Mouse (Mus musculus) kidney, embryonic 15.5 days (tissue): ENCODE measurements around the gene Nrip2. TPM values are rescaled to one million over a fixed set of nuclear protein-coding genes. Genes with fewer than 3 reads are reported as not detected.
A peak's percentile ranks its signal among the peaks of the same experiment; 100 is the strongest.

ENCODE experiments used
- ATAC-seq: fragments of 200-750 bp; cut with Nextera tagmentation; replicated peaks from 2 replicates; pipeline ENCODE4 v1.8.0; 2017; ENCODE audit warnings: moderate TSS enrichment; ENCODE audit not compliant: low FRiP score
- H3K27ac ChIP-seq: fragments of 300-500 bp; sonication (generic); 2 replicates; pipeline ENCODE4 v1.5.1; 2015; ENCODE audit warnings: mild to moderate bottlenecking, inconsistent platforms
- H3K27me3 ChIP-seq: fragments of 300-500 bp; sonication (generic); 2 replicates; pipeline ENCODE4 v1.6.1; 2015; ENCODE audit warnings: inconsistent platforms
- H3K36me3 ChIP-seq: fragments of 300-500 bp; sonication (generic); 2 replicates; pipeline ENCODE4 v1.6.1; 2015; ENCODE audit warnings: inconsistent platforms
- H3K4me1 ChIP-seq: fragments of 300-500 bp; sonication (generic); 2 replicates; pipeline ENCODE4 v1.6.1; 2015; ENCODE audit warnings: inconsistent platforms
- H3K4me2 ChIP-seq: fragments of 300-500 bp; sonication (generic); 2 replicates; pipeline ENCODE4 v1.6.1; 2015; ENCODE audit warnings: moderate library complexity, mild to moderate bottlenecking, inconsistent platforms
- H3K4me3 ChIP-seq: fragments of 300-500 bp; sonication (generic); replicated peaks from 2 replicates; pipeline ENCODE4 v1.5.1; 2015; ENCODE audit warnings: mild to moderate bottlenecking, inconsistent platforms
- H3K9ac ChIP-seq: fragments of 300-500 bp; sonication (generic); 2 replicates; pipeline ENCODE4 v1.6.1; 2015; ENCODE audit warnings: mild to moderate bottlenecking, inconsistent platforms
- H3K9me3 ChIP-seq: fragments of 300-500 bp; sonication (generic); replicated peaks from 2 replicates; pipeline ENCODE4 v1.6.1; 2016; ENCODE audit warnings: inconsistent platforms
- WGBS: fragments of 180-500 bp; shearing (Covaris S2); methylation state at CpG from one replicate; pipeline ENCODE4 v1.1.7; 2015; ENCODE audit warnings: mixed read lengths; 5-methylcytosine and 5-hydroxymethylcytosine counted together
- polyA plus RNA-seq: library from polyadenylated mRNA; unstranded; fragments of >200 nt; fragmentation: Nextera tagmentation; extraction: Ambion mirVana; gene quantifications from 2 replicates; pipeline ENCODE4 v1.2.1, GENCODE M21; 2015

The Nrip2 gene
- polyA plus RNA-seq, 1 experiment from 2014 or later: 20.1 TPM

- WGBS: 91% methylated on average over 2 of the region's 2 CpGs
- ATAC-seq: no peak
Measured at GRCm38 (mm10) chr6:128429300-128429699, 30.2 kb downstream of the Nrip2 start.

GRCm38 (mm10) chr6:128429826-128430225 is 30.7 kb downstream of the Nrip2 start:
- no peak for ATAC-seq
- WGBS: 91% methylated on average over 6 of the region's 6 CpGs

More at GRCm38 (mm10) chr6:128429300-128429699, 30.2 kb downstream of the Nrip2 start:
- Histone ChIP-seq H3K36me3 (peaks cover 68% of the 10 kb centered on the region), H3K9ac (no peak overlapping the region), H3K27me3 (no peaks in the 10 kb centered on the region), H3K4me3 (no peak overlapping the region), H3K4me2 (no peak overlapping the region), H3K9me3 (no peaks in the 10 kb centered on the region), H3K27ac (no peak overlapping the region), H3K4me1 (peaks cover 2% of the 10 kb centered on the region; the same call in 1 of the 2 replicates)

GRCm38 (mm10) chr6:128432356-128432915 is 33.3 kb downstream of the Nrip2 start:
- Histone ChIP-seq H3K4me1 (peaks cover 20% of the 10 kb centered on the region), H3K4me3 (no peak overlapping the region), H3K4me2 (no peak overlapping the region), H3K36me3 (peaks cover 91% of the 10 kb centered on the region), H3K9ac (no peak overlapping the region), H3K27ac (no peak overlapping the region), H3K27me3 (no peaks in the 10 kb centered on the region), H3K9me3 (no peaks in the 10 kb centered on the region)
- no peak for ATAC-seq
- 88% methylated on average over 13 of the region's 13 CpGs for WGBS

More at GRCm38 (mm10) chr6:128429826-128430225, 30.7 kb downstream of the Nrip2 start:
- Histone ChIP-seq H3K27ac (no peak overlapping the region), H3K4me2 (no peak overlapping the region), H3K9me3 (no peaks in the 10 kb centered on the region), H3K4me3 (no peak overlapping the region), H3K36me3 (peaks cover 73% of the 10 kb centered on the region), H3K27me3 (no peaks in the 10 kb centered on the region), H3K4me1 (peaks cover 2% of the 10 kb centered on the region; the same call in 1 of the 2 replicates), H3K9ac (no peak overlapping the region)

GRCm38 (mm10) chr6:128433566-128433965 is 34.5 kb downstream of the Nrip2 start:
- no peak for ATAC-seq
- Histone ChIP-seq H3K27me3 (no peaks in the 10 kb centered on the region), H3K4me3 (no peak overlapping the region), H3K36me3 (peaks cover 79% of the 10 kb centered on the region), H3K4me1 (peaks cover 20% of the 10 kb centered on the region), H3K4me2 (no peak overlapping the region), H3K9ac (no peak overlapping the region), H3K27ac (no peak overlapping the region), H3K9me3 (no peaks in the 10 kb centered on the region)
- 94% methylated on average over 13 of the region's 13 CpGs for WGBS

- no peak for ATAC-seq
Measured at GRCm38 (mm10) chr6:128435474-128435873, 36.4 kb downstream of the Nrip2 start.

GRCm38 (mm10) chr6:128436356-128437005 is 37.4 kb downstream of the Nrip2 start:
- no peak overlapping the region for H3K27ac ChIP-seq
- H3K36me3 ChIP-seq: peaks cover 51% of the 10 kb centered on the region
- H3K4me3 ChIP-seq: peak overlapping the region; percentile 61
- H3K27me3 ChIP-seq: no peaks in the 10 kb centered on the region
- H3K9ac ChIP-seq: peak overlapping the region; percentile 92
- 83% methylated on average over 8 of the region's 8 CpGs for WGBS
- peak overlapping the region; percentile 70 for H3K4me2 ChIP-seq
- H3K4me1 ChIP-seq: peaks cover 32% of the 10 kb centered on the region
- no peak for ATAC-seq
- H3K9me3 ChIP-seq: no peaks in the 10 kb centered on the region

More at GRCm38 (mm10) chr6:128435474-128435873, 36.4 kb downstream of the Nrip2 start:
- H3K4me1 ChIP-seq: peaks cover 32% of the 10 kb centered on the region
- no peak overlapping the region for H3K4me2 ChIP-seq
- no peak overlapping the region for H3K27ac ChIP-seq
- peaks cover 60% of the 10 kb centered on the region for H3K36me3 ChIP-seq
- H3K4me3 ChIP-seq: no peak overlapping the region
- no peaks in the 10 kb centered on the region for H3K9me3 ChIP-seq
- H3K9ac ChIP-seq: no peak overlapping the region
- H3K27me3 ChIP-seq: no peaks in the 10 kb centered on the region
- WGBS: 70% methylated on average over 5 of the region's 5 CpGs

GRCm38 (mm10) chr6:128437288-128437687 is 38.2 kb downstream of the Nrip2 start:
- H3K4me1 ChIP-seq: peaks cover 32% of the 10 kb centered on the region

GRCm38 (mm10) chr6:128437731-128438316 is 38.7 kb downstream of the Nrip2 start:
- under 1% methylated on average over 52 of the region's 52 CpGs for WGBS
- peak; percentile 78 for ATAC-seq
- Histone ChIP-seq H3K4me1 (peaks cover 32% of the 10 kb centered on the region), H3K4me2 (peak overlapping the region; percentile 70), H3K36me3 (peaks cover 38% of the 10 kb centered on the region), H3K27ac (peak overlapping the region; percentile 95), H3K27me3 (no peaks in the 10 kb centered on the region), H3K9me3 (no peaks in the 10 kb centered on the region), H3K4me3 (peak overlapping the region; percentile 61), H3K9ac (peak overlapping the region; percentile 92)

More at GRCm38 (mm10) chr6:128437288-128437687, 38.2 kb downstream of the Nrip2 start:
- WGBS: 2% methylated on average over 10 of the region's 10 CpGs
- Histone ChIP-seq H3K27me3 (no peaks in the 10 kb centered on the region), H3K4me2 (peak overlapping the region; percentile 70), H3K9me3 (no peaks in the 10 kb centered on the region), H3K9ac (peak overlapping the region; percentile 92), H3K4me3 (peak overlapping the region; percentile 61), H3K36me3 (peaks cover 43% of the 10 kb centered on the region), H3K27ac (peak overlapping the region; percentile 95)
- no peak for ATAC-seq

GRCm38 (mm10) chr6:128438317-128438870 is 39.3 kb downstream of the Nrip2 start, which contains the start of gene Fkbp4:
Fkbp4 (minus strand) TSS chr6:128438677.
- Histone ChIP-seq H3K4me1 (peaks cover 32% of the 10 kb centered on the region), H3K9me3 (no peaks in the 10 kb centered on the region), H3K4me2 (peak within 1 kb of the TSS; percentile 70), H3K9ac (peak within 1 kb of the TSS; percentile 92), H3K27me3 (no peaks in the 10 kb centered on the region), H3K27ac (peak within 1 kb of the TSS; percentile 95), H3K4me3 (peak within 1 kb of the TSS; percentile 61), H3K36me3 (peaks cover 34% of the 10 kb centered on the region)
- peak; percentile 96 for ATAC-seq
- WGBS: under 1% methylated on average over 67 of the region's 67 CpGs

GRCm38 (mm10) chr6:128438871-128439341 is 39.8 kb downstream of the Nrip2 start:
- 21% methylated on average over 18 of the region's 18 CpGs for WGBS
- peak; percentile 60; the same call in 1 of the 2 replicates for ATAC-seq
- no peaks in the 10 kb centered on the region for H3K9me3 ChIP-seq
- peak overlapping the region; percentile 70 for H3K4me2 ChIP-seq
- H3K36me3 ChIP-seq: peaks cover 30% of the 10 kb centered on the region
- H3K4me3 ChIP-seq: peak overlapping the region; percentile 61
- no peaks in the 10 kb centered on the region for H3K27me3 ChIP-seq
- H3K9ac ChIP-seq: peak overlapping the region; percentile 92
- peak overlapping the region; percentile 95 for H3K27ac ChIP-seq
- H3K4me1 ChIP-seq: peaks cover 32% of the 10 kb centered on the region

GRCm38 (mm10) chr6:128440238-128440637 is 41.1 kb downstream of the Nrip2 start:
- H3K4me2 ChIP-seq: no peak overlapping the region
- H3K27me3 ChIP-seq: no peaks in the 10 kb centered on the region
- ATAC-seq: no peak
- H3K27ac ChIP-seq: no peak overlapping the region
- H3K4me3 ChIP-seq: no peak overlapping the region
- WGBS: 96% methylated on average over 2 of the region's 2 CpGs
- H3K9me3 ChIP-seq: no peaks in the 10 kb centered on the region
- peaks cover 17% of the 10 kb centered on the region for H3K36me3 ChIP-seq
- H3K9ac ChIP-seq: no peak overlapping the region
- peaks cover 33% of the 10 kb centered on the region for H3K4me1 ChIP-seq
